Mouse (Mus musculus): Measurements from ENCODE around the gene Fam214a. TPM values are rescaled to one million over a fixed set of nuclear protein-coding genes. Genes with fewer than 3 reads are reported as not detected.

Gene Fam214a
- polyA plus RNA-seq, 1 experiment from 2014 or later = 2.1 TPM

- 80% methylated on average over 1 of the region's 1 CpGs for WGBS (ENCODE audit: insufficient replicate concordance)
- Histone ChIP-seq H3K9me3 (replicated peaks) (no peaks in the 10 kb centered on the region), H3K27ac (replicated peaks) (no peak overlapping the region), H3K36me3 (replicated peaks) (no peaks in the 10 kb centered on the region), H3K4me3 (replicated peaks) (no peak overlapping the region), H3K4me2 (no peak overlapping the region), H3K9ac (no peak overlapping the region), H3K27me3 (no peaks in the 10 kb centered on the region), H3K4me1 (replicated peaks) (peaks cover 10% of the 10 kb centered on the region)
- no peak for ATAC-seq (ENCODE audit: insufficient read depth)
Measured at GRCm38 (mm10) chr9:75032408-75032807, 79.7 kb downstream of the Fam214a start.

- H3K27ac ChIP-seq (replicated peaks) = no peak overlapping the region
- no peak for ATAC-seq (ENCODE audit: insufficient read depth)
- H3K4me2 ChIP-seq = no peak overlapping the region
- H3K9me3 ChIP-seq (replicated peaks) = no peaks in the 10 kb centered on the region
- H3K4me1 ChIP-seq (replicated peaks) = peaks cover 10% of the 10 kb centered on the region
- no peaks in the 10 kb centered on the region for H3K27me3 ChIP-seq
- H3K9ac ChIP-seq = no peak overlapping the region
- H3K4me3 ChIP-seq (replicated peaks) = no peak overlapping the region
- 30% methylated on average over 7 of the region's 7 CpGs for WGBS (ENCODE audit: insufficient replicate concordance)
- no peaks in the 10 kb centered on the region for H3K36me3 ChIP-seq (replicated peaks)
Measured at GRCm38 (mm10) chr9:75033141-75033540, 80.5 kb downstream of the Fam214a start.

- ATAC-seq (ENCODE audit: insufficient read depth) = no peak
- Histone ChIP-seq H3K27ac (replicated peaks) (no peak overlapping the region), H3K9me3 (replicated peaks) (no peaks in the 10 kb centered on the region), H3K9ac (no peak overlapping the region), H3K27me3 (no peaks in the 10 kb centered on the region), H3K4me3 (replicated peaks) (no peak overlapping the region), H3K4me2 (no peak overlapping the region), H3K36me3 (replicated peaks) (no peaks in the 10 kb centered on the region), H3K4me1 (replicated peaks) (peaks cover 21% of the 10 kb centered on the region)
- 40% methylated on average over 1 of the region's 1 CpGs for WGBS (ENCODE audit: insufficient replicate concordance)
Measured at GRCm38 (mm10) chr9:75034691-75035090, 82.0 kb downstream of the Fam214a start.

GRCm38 (mm10) chr9:75035944-75036343 lies 83.3 kb downstream of the Fam214a start:
- Histone ChIP-seq H3K27me3 (no peaks in the 10 kb centered on the region), H3K36me3 (replicated peaks) (0 out of 2 replicates have a peak, but pooled peaks cover 3% of the 10 kb centered on the region), H3K9ac (no peak overlapping the region), H3K27ac (replicated peaks) (no peak overlapping the region), H3K9me3 (replicated peaks) (no peaks in the 10 kb centered on the region), H3K4me1 (replicated peaks) (peaks cover 26% of the 10 kb centered on the region), H3K4me3 (replicated peaks) (no peak overlapping the region), H3K4me2 (no peak overlapping the region)
- WGBS (ENCODE audit: insufficient replicate concordance) = 60% methylated on average over 4 of the region's 4 CpGs
- no peak for ATAC-seq (ENCODE audit: insufficient read depth)

- Histone ChIP-seq H3K4me3 (replicated peaks) (peak within 1 kb of the TSS; percentile 86), H3K4me2 (peak within 1 kb of the TSS; percentile 83), H3K27me3 (no peaks in the 10 kb centered on the region), H3K27ac (replicated peaks) (peak within 1 kb of the TSS; percentile 70), H3K9me3 (replicated peaks) (no peaks in the 10 kb centered on the region), H3K4me1 (replicated peaks) (peaks cover 26% of the 10 kb centered on the region), H3K36me3 (replicated peaks) (0 out of 2 replicates have a peak, but pooled peaks cover 3% of the 10 kb centered on the region), H3K9ac (peak within 1 kb of the TSS; percentile 82)
- ATAC-seq (ENCODE audit: insufficient read depth) = peak; percentile 85
- under 1% methylated on average over 73 of the region's 73 CpGs for WGBS (ENCODE audit: insufficient replicate concordance)
Measured at GRCm38 (mm10) chr9:75037451-75038356, 85.0 kb downstream of the Fam214a start, which contains the start of gene Arpp19. TSS of gene Arpp19 (plus strand) at chr9:75037614.

- H3K4me3 ChIP-seq (replicated peaks) = peak overlapping the region; percentile 86
- H3K9ac ChIP-seq = peak overlapping the region; percentile 82
- H3K27me3 ChIP-seq = no peaks in the 10 kb centered on the region
- H3K4me2 ChIP-seq = peak overlapping the region; percentile 83
- peaks cover 3% of the 10 kb centered on the region; the same call in 1 of the 2 replicates for H3K36me3 ChIP-seq (replicated peaks)
- WGBS (ENCODE audit: insufficient replicate concordance) = under 1% methylated on average over 10 of the region's 10 CpGs
- ATAC-seq (ENCODE audit: insufficient read depth) = no peak; the same call in 1 of the 2 replicates
- no peaks in the 10 kb centered on the region for H3K9me3 ChIP-seq (replicated peaks)
- no peak overlapping the region for H3K27ac ChIP-seq (replicated peaks)
- H3K4me1 ChIP-seq (replicated peaks) = peaks cover 26% of the 10 kb centered on the region
Measured at GRCm38 (mm10) chr9:75038357-75038688, 85.6 kb downstream of the Fam214a start.

- Histone ChIP-seq H3K4me2 (no peak overlapping the region), H3K27ac (replicated peaks) (no peak overlapping the region), H3K4me3 (replicated peaks) (no peak overlapping the region), H3K9me3 (replicated peaks) (no peaks in the 10 kb centered on the region), H3K9ac (no peak overlapping the region), H3K4me1 (replicated peaks) (peaks cover 33% of the 10 kb centered on the region), H3K36me3 (replicated peaks) (peaks cover 10% of the 10 kb centered on the region; the same call in 1 of the 2 replicates), H3K27me3 (no peaks in the 10 kb centered on the region)
- ATAC-seq (ENCODE audit: insufficient read depth) = no peak
- 67% methylated on average over 2 of the region's 2 CpGs for WGBS (ENCODE audit: insufficient replicate concordance)
Measured at GRCm38 (mm10) chr9:75040566-75040965, 87.9 kb downstream of the Fam214a start.

- no peak for ATAC-seq (ENCODE audit: insufficient read depth)
- no peak overlapping the region for H3K4me3 ChIP-seq (replicated peaks)
- no peaks in the 10 kb centered on the region for H3K9me3 ChIP-seq (replicated peaks)
- peaks cover 31% of the 10 kb centered on the region for H3K4me1 ChIP-seq (replicated peaks)
- no peak overlapping the region for H3K4me2 ChIP-seq
- 70% methylated on average over 2 of the region's 2 CpGs for WGBS (ENCODE audit: insufficient replicate concordance)
- H3K27ac ChIP-seq (replicated peaks) = no peak overlapping the region
- H3K36me3 ChIP-seq (replicated peaks) = peaks cover 10% of the 10 kb centered on the region; the same call in 1 of the 2 replicates
- H3K27me3 ChIP-seq = no peaks in the 10 kb centered on the region
- no peak overlapping the region for H3K9ac ChIP-seq
Measured at GRCm38 (mm10) chr9:75041840-75042525, 89.3 kb downstream of the Fam214a start.

- Histone ChIP-seq H3K4me3 (replicated peaks) (no peak overlapping the region), H3K4me2 (no peak overlapping the region), H3K9ac (no peak overlapping the region), H3K27ac (replicated peaks) (no peak overlapping the region), H3K4me1 (replicated peaks) (peaks cover 26% of the 10 kb centered on the region), H3K36me3 (replicated peaks) (peaks cover 15% of the 10 kb centered on the region; the same call in 1 of the 2 replicates), H3K27me3 (no peaks in the 10 kb centered on the region), H3K9me3 (replicated peaks) (no peaks in the 10 kb centered on the region)
- ATAC-seq (ENCODE audit: insufficient read depth) = no peak
- 75% methylated on average over 2 of the region's 2 CpGs for WGBS (ENCODE audit: insufficient replicate concordance)
Measured at GRCm38 (mm10) chr9:75043191-75043590, 90.5 kb downstream of the Fam214a start.

- H3K4me2 ChIP-seq = no peak overlapping the region
- no peak for ATAC-seq (ENCODE audit: insufficient read depth)
- H3K4me1 ChIP-seq (replicated peaks) = peaks cover 10% of the 10 kb centered on the region
- no peak overlapping the region for H3K9ac ChIP-seq
- H3K36me3 ChIP-seq (replicated peaks) = peaks cover 12% of the 10 kb centered on the region; the same call in 1 of the 2 replicates
- no peaks in the 10 kb centered on the region for H3K9me3 ChIP-seq (replicated peaks)
- H3K4me3 ChIP-seq (replicated peaks) = no peak overlapping the region
- H3K27me3 ChIP-seq = no peaks in the 10 kb centered on the region
- H3K27ac ChIP-seq (replicated peaks) = no peak overlapping the region
Measured at GRCm38 (mm10) chr9:75047079-75047478, 94.4 kb downstream of the Fam214a start.

GRCm38 (mm10) chr9:75049100-75049499 lies 96.4 kb downstream of the Fam214a start:
- H3K36me3 ChIP-seq (replicated peaks) = 0 out of 2 replicates have a peak, but pooled peaks cover 10% of the 10 kb centered on the region
- H3K27ac ChIP-seq (replicated peaks) = no peak overlapping the region
- H3K9me3 ChIP-seq (replicated peaks) = no peaks in the 10 kb centered on the region
- no peak overlapping the region for H3K4me3 ChIP-seq (replicated peaks)
- no peak overlapping the region for H3K4me2 ChIP-seq
- H3K9ac ChIP-seq = no peak overlapping the region
- WGBS (ENCODE audit: insufficient replicate concordance) = 56% methylated on average over 3 of the region's 3 CpGs
- H3K27me3 ChIP-seq = no peaks in the 10 kb centered on the region
- ATAC-seq (ENCODE audit: insufficient read depth) = no peak
- H3K4me1 ChIP-seq (replicated peaks) = peaks cover 10% of the 10 kb centered on the region

All from liver, embryonic 15.5 days (tissue).